Mouse (Mus musculus) ES-E14 (cell line): Measurements from ENCODE around the gene Cnfn. TPM values are rescaled to one million over a fixed set of nuclear protein-coding genes. Genes with fewer than 3 reads are reported as not detected.
A peak's percentile ranks its signal among the peaks of the same experiment; 100 is the strongest.
"Not testable (repeated sequence)": the region's sequence is repeated elsewhere in the genome, so short reads cannot be mapped to it uniquely, and the experiment has no call there.

Experiments used
- DNase-seq: peaks from one replicate; pipeline ENCODE4 v3.0.0-alpha.2; 2013; ENCODE audit warnings: low read depth, low spot score
- H3K27ac ChIP-seq: 2 replicates; pipeline ENCODE4 v1.5.1; 2012; ENCODE audit warnings: low read depth, mild to moderate bottlenecking, low read length, moderate library complexity, mixed read lengths; ENCODE audit not compliant: poor library complexity, insufficient read depth, severe bottlenecking
- H3K36me3 ChIP-seq: 2 replicates; pipeline ENCODE4 v1.6.1; 2012; ENCODE audit warnings: mild to moderate bottlenecking, low read length, moderate library complexity, mixed read lengths; ENCODE audit not compliant: control insufficient read depth, poor library complexity, insufficient read depth, severe bottlenecking
- H3K4me1 ChIP-seq, 2 experiments: fragments of 150-350 bp in 1 of 2; sonication (generic) in 1 of 2; 2 replicates each; pipeline ENCODE4 v1.6.1; 2012; ENCODE audit warnings: low read length in 2 of 2, mild to moderate bottlenecking in 1 of 2, mixed read lengths in 1 of 2; ENCODE audit not compliant: control insufficient read depth in 2 of 2, insufficient read depth in 2 of 2, poor library complexity in 1 of 2
- H3K4me3 ChIP-seq, 2 experiments: fragments of 150-350 bp in 1 of 2; sonication (generic) in 1 of 2; 2 replicates each; pipeline ENCODE4 v1.5.1; 2012; ENCODE audit warnings: low read length in 2 of 2, low read depth in 1 of 2, mild to moderate bottlenecking in 1 of 2, mixed read lengths in 1 of 2; ENCODE audit not compliant: insufficient read depth in 1 of 2, poor library complexity in 1 of 2, severe bottlenecking in 1 of 2
- H3K9ac ChIP-seq: 2 replicates; pipeline ENCODE4 v1.6.1; 2012; ENCODE audit warnings: low read depth, mild to moderate bottlenecking, low read length, mixed read lengths; ENCODE audit not compliant: poor library complexity, insufficient read depth, severe bottlenecking
- H3K9me3 ChIP-seq: fragments of 150-350 bp; sonication (generic); 2 replicates; pipeline ENCODE4 v1.6.1; 2012; ENCODE audit warnings: low read depth, mild to moderate bottlenecking, low read length; ENCODE audit not compliant: control insufficient read depth, insufficient read depth
- CHD2 ChIP-seq: IDR thresholded peaks from 2 replicates; pipeline ENCODE4 v1.6.1; 2014; ENCODE audit warnings: mild to moderate bottlenecking, low read depth, low read length, inconsistent platforms
- HCFC1 ChIP-seq: IDR thresholded peaks from 2 replicates; pipeline ENCODE4 v1.6.1; 2012; ENCODE audit warnings: low read length, inconsistent platforms, borderline replicate concordance; ENCODE audit not compliant: insufficient read depth
- MAFK ChIP-seq: IDR thresholded peaks from 2 replicates; pipeline ENCODE4 v1.6.1; 2014; ENCODE audit warnings: mild to moderate bottlenecking, low read depth, low read length, inconsistent platforms; ENCODE audit not compliant: insufficient read depth
- ZC3H11A ChIP-seq: IDR thresholded peaks from 2 replicates; pipeline ENCODE4 v1.6.1; 2012; ENCODE audit warnings: low read depth, mild to moderate bottlenecking, inconsistent platforms, low read length, borderline replicate concordance
- ZNF384 ChIP-seq: IDR thresholded peaks from 2 replicates; pipeline ENCODE4 v1.6.1; 2012; ENCODE audit warnings: low read depth, low read length, inconsistent platforms
- in situ Hi-C, 2 experiments: fragments of 600-800 bp; cut with MboI; formaldehyde crosslinking; loops; one replicate each; pipeline ENCODE4 v1.15.1; 2025; ENCODE audit warnings: low sequenced_read_pairs in 2 of 2, inconsistent platforms in 1 of 2; ENCODE audit not compliant: unreplicated experiment in 2 of 2
- total RNA-seq: library from RNA; depleted of rRNA; stranded (reverse); fragments of 300-350 nt; gene quantifications from 2 replicates; pipeline ENCODE4 v1.2.3, GENCODE M21; 2012

Cnfn gene
- total RNA-seq, 1 experiment, result not detected

DNA sequence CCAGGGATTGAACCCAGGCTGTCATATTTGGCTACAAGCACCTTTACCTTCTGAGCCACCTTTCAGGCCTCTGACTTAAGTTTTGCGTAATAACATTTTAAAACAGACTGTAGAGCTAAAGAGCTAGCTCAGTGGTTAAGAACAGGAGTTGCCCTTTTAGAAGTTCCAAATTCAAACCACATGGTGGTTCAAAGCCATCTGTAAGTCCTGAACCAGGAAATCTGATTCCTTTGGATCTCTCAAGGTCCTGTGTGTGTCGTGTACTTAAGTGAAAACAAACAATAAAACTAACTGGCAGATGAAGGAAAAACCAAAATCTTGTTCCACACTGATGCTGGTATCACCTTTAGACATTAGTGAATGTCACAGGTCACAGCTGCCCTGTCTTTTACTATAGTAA is 32.0 kb upstream of the Cnfn start:
- Histone ChIP-seq H3K9me3 (no peaks in the 10 kb centered on the region), H3K4me3 (no peak overlapping the region), H3K4me1 (peaks cover 2 to 9% of the 10 kb centered on the region in 2 experiments; a peak in 2 of 4 replicates), H3K36me3 (no peaks in the 10 kb centered on the region), H3K27ac (no peak overlapping the region), H3K9ac (no peak overlapping the region)
- no peak for TF ChIP-seq MAFK
- no peak for TF ChIP-seq ZC3H11A
- no peak for TF ChIP-seq HCFC1
- TF ChIP-seq ZNF384, result no peak
- no peak for TF ChIP-seq CHD2
- in situ Hi-C loops, result no loop called here
- DNase-seq, result no peak

DNA sequence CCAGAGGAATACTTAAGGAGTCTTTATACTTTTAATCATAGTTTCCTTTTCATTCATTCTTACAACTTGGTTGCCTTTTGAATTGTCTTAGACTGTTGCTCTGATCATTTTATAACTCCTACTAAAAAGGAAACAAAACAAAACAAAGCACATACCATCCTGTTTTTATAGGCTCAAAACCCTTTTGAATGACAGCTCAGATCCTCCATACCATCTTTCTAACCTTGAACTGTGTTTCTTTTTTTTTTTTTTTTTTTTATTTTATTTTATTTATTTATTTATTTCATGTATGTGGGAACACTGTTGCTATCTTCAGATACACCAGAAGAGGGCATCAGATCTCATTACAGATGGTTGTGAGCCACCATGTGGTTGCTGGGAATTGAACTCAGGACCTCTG is 29.5 kb upstream of the Cnfn start:
- DNase-seq, H3K4me1 ChIP-seq, H3K27ac ChIP-seq, in situ Hi-C loops, H3K9ac ChIP-seq, H3K36me3 ChIP-seq, H3K4me3 ChIP-seq, H3K9me3 ChIP-seq: not testable (repeated sequence)
- peak; percentile 78 for TF ChIP-seq ZNF384

DNA sequence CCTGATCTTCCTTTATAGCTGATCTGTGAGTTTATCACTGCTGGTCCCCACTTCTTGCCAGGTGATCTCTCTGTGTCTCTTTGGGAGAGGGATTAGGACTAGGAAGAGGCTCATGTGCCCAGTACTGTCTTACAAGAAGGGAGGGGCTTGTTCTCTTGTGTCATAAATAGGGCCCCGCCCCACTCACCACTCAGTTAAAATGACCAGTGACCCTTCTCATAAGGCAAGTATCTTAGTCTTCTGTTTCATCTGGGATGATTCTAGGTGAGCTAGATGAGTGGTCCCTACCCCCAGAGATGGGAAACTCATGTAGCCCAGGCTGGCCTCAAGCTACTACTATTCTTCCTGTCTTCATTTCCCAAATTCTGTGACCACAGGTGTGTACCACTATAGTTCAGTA is 29.1 kb upstream of the Cnfn start, which contains the start of gene Lipe:
TSS of gene Lipe (minus strand) at position 101 of the 400 bp plus-strand sequence.
- no peaks in the 10 kb centered on the region for H3K9me3 ChIP-seq
- DNase-seq, result no peak
- in situ Hi-C loops, result no loop called here
- no peaks in the 10 kb centered on the region for H3K36me3 ChIP-seq
- TF ChIP-seq CHD2 (no peak), HCFC1 (no peak), ZC3H11A (no peak), ZNF384 (no peak), MAFK (no peak)
- H3K4me1 ChIP-seq, result peaks cover 2 to 10% of the 10 kb centered on the region in 2 experiments; a peak in 2 of 4 replicates
- H3K9ac ChIP-seq, result no peak within 1 kb of the TSS
- no peak within 1 kb of the TSS for H3K4me3 ChIP-seq
- no peak within 1 kb of the TSS for H3K27ac ChIP-seq

DNA sequence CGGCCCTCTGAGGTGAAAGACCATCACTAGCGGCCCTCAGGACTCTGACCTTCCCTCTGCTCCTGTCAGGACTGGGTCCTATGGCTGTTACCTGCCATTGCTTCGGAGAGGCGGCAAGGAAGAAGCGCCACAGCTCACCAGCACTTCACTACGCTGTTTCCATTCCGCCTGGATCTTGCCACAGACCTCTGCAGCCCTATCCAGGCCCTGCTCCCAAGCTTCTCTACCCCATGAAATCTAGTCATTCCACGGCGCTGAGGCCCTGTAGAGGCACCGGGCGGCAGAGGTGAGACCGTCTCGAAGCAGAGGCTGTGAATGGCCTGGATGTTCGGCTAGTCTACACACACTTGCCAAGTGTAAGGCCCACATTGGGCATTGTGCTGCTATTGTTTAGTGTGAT is 27.1 kb upstream of the Cnfn start:
- no peak for TF ChIP-seq CHD2
- TF ChIP-seq ZC3H11A, result no peak
- no peak for TF ChIP-seq MAFK
- TF ChIP-seq HCFC1, result no peak
- no peak for TF ChIP-seq ZNF384
- DNase-seq, result no peak
- in situ Hi-C loops, result no loop called here
- Histone ChIP-seq H3K36me3 (no peaks in the 10 kb centered on the region), H3K9ac (peak overlapping the region; percentile 9; the same call in 1 of the 2 replicates), H3K27ac (no peak overlapping the region), H3K9me3 (no peaks in the 10 kb centered on the region), H3K4me1 (peaks cover 2 to 7% of the 10 kb centered on the region in 2 experiments; a peak in 1 of 4 replicates), H3K4me3 (peak overlapping the region; percentile 26 to 31)
